Mouse (Mus musculus): Measurements from ENCODE around the gene Tgfb1. TPM values are rescaled to one million over a fixed set of nuclear protein-coding genes. Genes with fewer than 3 reads are reported as not detected.
"Not testable (repeated sequence)": the region's sequence is repeated elsewhere in the genome, so short reads cannot be mapped to it uniquely, and the experiment has no call there.

Gene Tgfb1
- polyA plus RNA-seq, 1 experiment, result 125 TPM

DNA sequence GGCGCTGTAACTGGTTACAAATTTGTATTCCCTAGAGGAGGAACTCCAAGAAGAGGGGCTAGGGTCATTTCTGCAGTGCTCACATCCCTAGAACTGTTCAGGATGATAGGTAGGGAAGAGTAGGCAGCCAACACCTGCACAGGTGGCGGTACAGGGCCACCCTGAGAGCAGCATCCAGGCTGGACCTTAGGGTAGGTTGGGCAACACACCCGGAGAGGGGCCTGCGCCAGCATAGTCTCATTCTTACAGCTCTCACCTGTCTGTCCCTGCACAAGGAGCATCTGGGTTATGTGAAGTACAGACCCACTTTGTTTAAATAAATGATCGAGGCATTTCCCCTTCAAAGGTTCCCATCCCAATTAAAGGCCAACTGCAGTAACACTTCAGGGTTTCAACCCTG lies 34.0 kb downstream of the Tgfb1 start:
- no peak overlapping the region for H3K27ac ChIP-seq (ENCODE audit: control insufficient read depth, insufficient read depth, low read length)
- no peak overlapping the region for H3K4me3 ChIP-seq (ENCODE audit: control insufficient read depth, insufficient read depth, low read length)
- H3K27me3 ChIP-seq (ENCODE audit: control insufficient read depth, insufficient read depth, low read length), result no peaks in the 10 kb centered on the region
- no peak for DNase-seq
- no peak for TF ChIP-seq POLR2A (IDR thresholded peaks at IDR 0.05; ENCODE audit: control insufficient read depth, extremely low read depth, insufficient read depth, low read length, poor library complexity)
- no peak for TF ChIP-seq CTCF (IDR thresholded peaks at IDR 0.05; ENCODE audit: borderline replicate concordance, control insufficient read depth, extremely low read depth, insufficient read depth, low read length, poor library complexity)
- H3K36me3 ChIP-seq (ENCODE audit: control insufficient read depth, insufficient read depth, low read length), result peaks cover 43% of the 10 kb centered on the region
- WGBS, result 91% methylated on average over 5 of the region's 5 CpGs
- peaks cover 8% of the 10 kb centered on the region for H3K4me1 ChIP-seq (replicated peaks; ENCODE audit: control insufficient read depth, insufficient read depth, low read length)

GRCm38 (mm10) chr7:25721776-25722175 lies 35.0 kb downstream of the Tgfb1 start:
- H3K27ac ChIP-seq (ENCODE audit: control insufficient read depth, insufficient read depth, low read length); H3K4me3 ChIP-seq (ENCODE audit: control insufficient read depth, insufficient read depth, low read length); H3K4me1 ChIP-seq (replicated peaks; ENCODE audit: control insufficient read depth, insufficient read depth, low read length); DNase-seq; H3K27me3 ChIP-seq (ENCODE audit: control insufficient read depth, insufficient read depth, low read length): not testable (repeated sequence)
- H3K36me3 ChIP-seq (ENCODE audit: control insufficient read depth, insufficient read depth, low read length), result peaks cover 51% of the 10 kb centered on the region

DNA sequence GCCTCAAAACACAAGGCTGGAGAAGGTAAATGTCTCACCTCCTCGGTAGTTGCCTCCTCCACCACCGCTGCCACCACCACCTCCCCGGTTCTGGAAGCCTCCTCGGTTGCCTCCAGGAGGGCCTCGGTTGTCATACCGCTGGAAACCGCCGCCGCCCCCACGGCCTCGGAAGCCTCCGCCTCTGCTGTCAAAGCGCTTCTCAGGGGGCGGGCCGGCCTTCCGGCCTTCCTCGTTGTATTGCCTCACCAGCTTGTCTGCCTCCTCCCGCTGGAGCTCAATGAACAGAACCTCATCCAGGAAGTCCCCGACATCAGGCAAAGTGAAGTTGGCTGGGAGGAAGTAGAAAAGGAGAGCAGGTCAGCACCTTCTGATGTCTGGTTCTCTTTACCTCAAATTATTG lies 39.1 kb downstream of the Tgfb1 start:
- DNase-seq, result no peak
- Histone ChIP-seq H3K4me1 (replicated peaks; ENCODE audit: control insufficient read depth, insufficient read depth, low read length) (no peaks in the 10 kb centered on the region), H3K36me3 (ENCODE audit: control insufficient read depth, insufficient read depth, low read length) (peaks cover 84% of the 10 kb centered on the region), H3K27me3 (ENCODE audit: control insufficient read depth, insufficient read depth, low read length) (no peaks in the 10 kb centered on the region), H3K4me3 (ENCODE audit: control insufficient read depth, insufficient read depth, low read length) (no peak overlapping the region), H3K27ac (ENCODE audit: control insufficient read depth, insufficient read depth, low read length) (no peak overlapping the region)
- TF ChIP-seq CTCF (IDR thresholded peaks at IDR 0.05; ENCODE audit: borderline replicate concordance, control insufficient read depth, extremely low read depth, insufficient read depth, low read length, poor library complexity), result no peak
- no peak for TF ChIP-seq POLR2A (IDR thresholded peaks at IDR 0.05; ENCODE audit: control insufficient read depth, extremely low read depth, insufficient read depth, low read length, poor library complexity)
- WGBS, result 94% methylated on average over 19 of the region's 19 CpGs

- TF ChIP-seq POLR2A (IDR thresholded peaks at IDR 0.05; ENCODE audit: control insufficient read depth, extremely low read depth, insufficient read depth, low read length, poor library complexity) (no peak), CTCF (IDR thresholded peaks at IDR 0.05; ENCODE audit: borderline replicate concordance, control insufficient read depth, extremely low read depth, insufficient read depth, low read length, poor library complexity) (no peak)
- H3K27me3 ChIP-seq (ENCODE audit: control insufficient read depth, insufficient read depth, low read length), result no peaks in the 10 kb centered on the region
- H3K4me3 ChIP-seq (ENCODE audit: control insufficient read depth, insufficient read depth, low read length), result no peak overlapping the region
- peaks cover 95% of the 10 kb centered on the region for H3K36me3 ChIP-seq (ENCODE audit: control insufficient read depth, insufficient read depth, low read length)
- no peak overlapping the region for H3K27ac ChIP-seq (ENCODE audit: control insufficient read depth, insufficient read depth, low read length)
- no peak for DNase-seq
- 99% methylated on average over 5 of the region's 5 CpGs for WGBS
- H3K4me1 ChIP-seq (replicated peaks; ENCODE audit: control insufficient read depth, insufficient read depth, low read length), result no peaks in the 10 kb centered on the region
Observed at GRCm38 (mm10) chr7:25727800-25728199, 41.0 kb downstream of the Tgfb1 start.

- no peak for DNase-seq
- peaks cover 95% of the 10 kb centered on the region for H3K36me3 ChIP-seq (ENCODE audit: control insufficient read depth, insufficient read depth, low read length)
- 47% methylated on average over 2 of the region's 2 CpGs for WGBS
- H3K27ac ChIP-seq (ENCODE audit: control insufficient read depth, insufficient read depth, low read length), result no peak overlapping the region
- no peaks in the 10 kb centered on the region for H3K27me3 ChIP-seq (ENCODE audit: control insufficient read depth, insufficient read depth, low read length)
- H3K4me3 ChIP-seq (ENCODE audit: control insufficient read depth, insufficient read depth, low read length), result no peak overlapping the region
- no peaks in the 10 kb centered on the region for H3K4me1 ChIP-seq (replicated peaks; ENCODE audit: control insufficient read depth, insufficient read depth, low read length)
- no peak for TF ChIP-seq POLR2A (IDR thresholded peaks at IDR 0.05; ENCODE audit: control insufficient read depth, extremely low read depth, insufficient read depth, low read length, poor library complexity)
- TF ChIP-seq CTCF (IDR thresholded peaks at IDR 0.05; ENCODE audit: borderline replicate concordance, control insufficient read depth, extremely low read depth, insufficient read depth, low read length, poor library complexity), result no peak
Observed at GRCm38 (mm10) chr7:25729396-25729795, 42.6 kb downstream of the Tgfb1 start.

GRCm38 (mm10) chr7:25729862-25730261 lies 43.1 kb downstream of the Tgfb1 start:
- Histone ChIP-seq H3K27ac (ENCODE audit: control insufficient read depth, insufficient read depth, low read length) (no peak overlapping the region), H3K36me3 (ENCODE audit: control insufficient read depth, insufficient read depth, low read length) (peaks cover 95% of the 10 kb centered on the region), H3K4me1 (replicated peaks; ENCODE audit: control insufficient read depth, insufficient read depth, low read length) (no peaks in the 10 kb centered on the region), H3K4me3 (ENCODE audit: control insufficient read depth, insufficient read depth, low read length) (no peak overlapping the region), H3K27me3 (ENCODE audit: control insufficient read depth, insufficient read depth, low read length) (no peaks in the 10 kb centered on the region)
- WGBS, result 88% methylated on average over 2 of the region's 2 CpGs
- DNase-seq, result no peak
- TF ChIP-seq POLR2A (IDR thresholded peaks at IDR 0.05; ENCODE audit: control insufficient read depth, extremely low read depth, insufficient read depth, low read length, poor library complexity) (no peak), CTCF (IDR thresholded peaks at IDR 0.05; ENCODE audit: borderline replicate concordance, control insufficient read depth, extremely low read depth, insufficient read depth, low read length, poor library complexity) (no peak)

DNA sequence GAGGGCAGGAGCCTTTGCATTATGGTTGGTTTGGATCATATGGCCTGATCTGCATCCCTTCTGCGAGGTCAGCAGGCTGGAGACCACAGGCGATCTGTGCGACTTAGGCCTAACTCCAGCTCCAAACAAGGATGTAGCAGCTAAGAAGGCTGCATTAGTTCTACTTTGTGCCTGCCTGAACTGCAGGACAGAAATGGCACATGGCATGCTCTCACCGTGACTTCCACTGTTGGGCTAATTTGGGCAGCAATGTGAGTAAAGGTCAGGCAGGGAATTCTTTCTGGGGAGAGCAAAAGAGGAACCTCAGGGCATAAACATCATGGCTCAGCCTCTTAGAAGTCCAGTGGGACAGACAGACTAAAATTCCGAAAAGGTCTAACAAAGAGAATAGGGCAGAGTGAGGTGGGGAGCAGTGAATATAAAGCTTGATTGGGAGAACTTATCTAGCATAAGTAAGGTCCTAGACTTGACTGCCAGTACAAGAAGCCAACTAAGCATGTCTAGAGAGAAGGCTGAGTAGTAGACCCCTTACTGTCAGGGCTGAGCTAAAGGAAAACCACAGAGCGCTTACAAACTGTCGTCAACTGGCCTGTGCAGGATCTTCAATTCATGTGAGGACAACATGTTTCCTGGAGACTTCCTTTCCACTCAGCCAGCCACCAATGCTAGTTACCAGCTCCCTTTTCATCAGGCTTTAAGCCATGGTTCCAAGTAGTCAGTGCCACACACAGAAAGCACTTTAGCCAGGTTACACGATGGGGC lies 44.7 kb downstream of the Tgfb1 start:
- no peak overlapping the region for H3K4me3 ChIP-seq (ENCODE audit: control insufficient read depth, insufficient read depth, low read length)
- no peak for DNase-seq
- H3K27ac ChIP-seq (ENCODE audit: control insufficient read depth, insufficient read depth, low read length), result no peak overlapping the region

More for the DNA sequence above, 44.7 kb downstream of the Tgfb1 start:
- Histone ChIP-seq H3K27me3 (ENCODE audit: control insufficient read depth, insufficient read depth, low read length) (no peaks in the 10 kb centered on the region), H3K4me1 (replicated peaks; ENCODE audit: control insufficient read depth, insufficient read depth, low read length) (no peaks in the 10 kb centered on the region), H3K36me3 (ENCODE audit: control insufficient read depth, insufficient read depth, low read length) (peaks cover 90% of the 10 kb centered on the region)
- TF ChIP-seq POLR2A (IDR thresholded peaks at IDR 0.05; ENCODE audit: control insufficient read depth, extremely low read depth, insufficient read depth, low read length, poor library complexity) (no peak), CTCF (IDR thresholded peaks at IDR 0.05; ENCODE audit: borderline replicate concordance, control insufficient read depth, extremely low read depth, insufficient read depth, low read length, poor library complexity) (no peak)
- WGBS, result 55% methylated on average over 8 of the region's 8 CpGs

All from thymus, adult 2 months (tissue).